Mouse (Mus musculus) midbrain, embryonic 15.5 days (tissue): ENCODE data around the gene H2afy2. TPM values are rescaled to one million over a fixed set of nuclear protein-coding genes. Genes with fewer than 3 reads are reported as not detected.

Experiments used
- ATAC-seq: fragments of 200-750 bp; cut with Nextera tagmentation; replicated peaks from 2 replicates; pipeline ENCODE4 v1.8.0; 2017; ENCODE audit warnings: moderate TSS enrichment
- H3K27ac ChIP-seq: fragments of 300-500 bp; sonication (generic); 2 replicates; pipeline ENCODE4 v1.5.1; 2015; ENCODE audit warnings: mild to moderate bottlenecking, inconsistent platforms
- H3K27me3 ChIP-seq: fragments of 300-500 bp; sonication (generic); replicated peaks from 2 replicates; pipeline ENCODE4 v1.6.1; 2015; ENCODE audit warnings: inconsistent platforms
- H3K36me3 ChIP-seq: fragments of 300-500 bp; sonication (generic); replicated peaks from 2 replicates; pipeline ENCODE4 v1.6.1; 2015; ENCODE audit warnings: inconsistent platforms
- H3K4me1 ChIP-seq: fragments of 300-500 bp; sonication (generic); 2 replicates; pipeline ENCODE4 v1.6.1; 2015; ENCODE audit warnings: inconsistent platforms
- H3K4me2 ChIP-seq: fragments of 300-500 bp; sonication (generic); 2 replicates; pipeline ENCODE4 v1.6.1; 2015; ENCODE audit warnings: inconsistent platforms, mild to moderate bottlenecking, moderate library complexity
- H3K4me3 ChIP-seq: fragments of 300-500 bp; sonication (generic); 2 replicates; pipeline ENCODE4 v1.5.1; 2015; ENCODE audit warnings: mild to moderate bottlenecking, inconsistent platforms
- H3K9ac ChIP-seq: fragments of 300-500 bp; sonication (generic); 2 replicates; pipeline ENCODE4 v1.6.1; 2015; ENCODE audit warnings: mild to moderate bottlenecking, inconsistent platforms
- H3K9me3 ChIP-seq: fragments of 300-500 bp; sonication (generic); 2 replicates; pipeline ENCODE4 v1.6.1; 2016; ENCODE audit warnings: inconsistent platforms
- WGBS: fragments of 180-500 bp; shearing (Covaris S2); methylation state at CpG from one replicate; pipeline ENCODE4 v1.1.7; 2015; ENCODE audit warnings: mixed read lengths; 5-methylcytosine and 5-hydroxymethylcytosine counted together
- polyA plus RNA-seq: library from polyadenylated mRNA; unstranded; fragments of >200 nt; fragmentation: Nextera tagmentation; extraction: Ambion mirVana; gene quantifications from 2 replicates; pipeline ENCODE4 v1.2.1, GENCODE M21; 2015

H2afy2 gene
- polyA plus RNA-seq, 1 experiment from 2014 or later, result 327 TPM

GRCm38 (mm10) chr10:61766806-61767205 is 17.1 kb downstream of the H2afy2 start:
- Histone ChIP-seq H3K9me3 (no peaks in the 10 kb centered on the region), H3K27ac (no peak overlapping the region), H3K9ac (no peak overlapping the region), H3K36me3 (no peaks in the 10 kb centered on the region), H3K27me3 (no peaks in the 10 kb centered on the region), H3K4me2 (no peak overlapping the region), H3K4me1 (peaks cover 26% of the 10 kb centered on the region), H3K4me3 (no peak overlapping the region)
- 69% methylated on average over 6 of the region's 6 CpGs for WGBS
- no peak for ATAC-seq

GRCm38 (mm10) chr10:61765558-61765957 is 18.4 kb downstream of the H2afy2 start:
- 11% methylated on average over 5 of the region's 5 CpGs for WGBS
- H3K4me1 ChIP-seq, result peaks cover 26% of the 10 kb centered on the region
- no peak overlapping the region for H3K9ac ChIP-seq
- no peak overlapping the region for H3K4me3 ChIP-seq
- no peaks in the 10 kb centered on the region for H3K36me3 ChIP-seq
- H3K27me3 ChIP-seq, result no peaks in the 10 kb centered on the region
- H3K9me3 ChIP-seq, result no peaks in the 10 kb centered on the region
- ATAC-seq, result no peak
- H3K4me2 ChIP-seq, result no peak overlapping the region
- H3K27ac ChIP-seq, result no peak overlapping the region

GRCm38 (mm10) chr10:61764689-61765088 is 19.3 kb downstream of the H2afy2 start:
- H3K36me3 ChIP-seq, result no peaks in the 10 kb centered on the region
- no peaks in the 10 kb centered on the region for H3K9me3 ChIP-seq
- ATAC-seq, result no peak
- WGBS, result 62% methylated on average over 8 of the region's 8 CpGs
- no peak overlapping the region for H3K4me3 ChIP-seq
- H3K27ac ChIP-seq, result 0 out of 2 replicates have a peak overlapping the region, but pooled peaks have one; percentile 38
- no peak overlapping the region for H3K4me2 ChIP-seq
- H3K4me1 ChIP-seq, result peaks cover 26% of the 10 kb centered on the region
- no peak overlapping the region for H3K9ac ChIP-seq
- H3K27me3 ChIP-seq, result no peaks in the 10 kb centered on the region

DNA sequence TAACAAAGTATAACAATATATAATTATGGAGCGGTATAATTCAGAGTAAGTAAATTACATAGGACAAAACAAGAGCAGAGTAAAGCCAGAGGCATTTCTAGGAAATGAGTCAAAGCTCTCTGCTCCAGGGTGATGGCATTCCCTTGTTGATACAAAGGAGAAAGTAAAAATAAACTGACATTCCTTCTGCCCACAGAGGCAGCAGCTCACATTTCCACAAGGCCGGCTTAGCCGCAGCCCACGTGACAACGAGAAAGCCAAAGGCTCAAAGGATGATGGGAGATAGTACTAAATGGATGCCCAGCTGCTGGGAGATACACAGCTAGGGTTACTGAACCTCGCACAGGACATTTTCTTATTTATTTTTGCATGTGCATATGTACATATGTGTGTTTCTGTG is 24.1 kb downstream of the H2afy2 start:
- H3K9ac ChIP-seq, result no peak overlapping the region
- 73% methylated on average over 6 of the region's 6 CpGs for WGBS
- peaks cover 4% of the 10 kb centered on the region for H3K4me1 ChIP-seq
- no peak overlapping the region for H3K27ac ChIP-seq
- H3K36me3 ChIP-seq, result peaks cover 14% of the 10 kb centered on the region
- no peaks in the 10 kb centered on the region for H3K9me3 ChIP-seq
- H3K27me3 ChIP-seq, result no peaks in the 10 kb centered on the region
- no peak overlapping the region for H3K4me3 ChIP-seq
- ATAC-seq, result no peak
- H3K4me2 ChIP-seq, result no peak overlapping the region

GRCm38 (mm10) chr10:61758904-61759303 is 25.0 kb downstream of the H2afy2 start:
- Histone ChIP-seq H3K4me3 (no peak overlapping the region), H3K27ac (no peak overlapping the region), H3K4me1 (no peaks in the 10 kb centered on the region; the same call in 1 of the 2 replicates), H3K9me3 (no peaks in the 10 kb centered on the region), H3K36me3 (peaks cover 14% of the 10 kb centered on the region), H3K27me3 (no peaks in the 10 kb centered on the region), H3K4me2 (no peak overlapping the region), H3K9ac (no peak overlapping the region)
- 89% methylated on average over 2 of the region's 2 CpGs for WGBS
- ATAC-seq, result no peak

GRCm38 (mm10) chr10:61757022-61757421 is 26.9 kb downstream of the H2afy2 start:
- H3K4me2 ChIP-seq, result no peak overlapping the region
- no peak overlapping the region for H3K9ac ChIP-seq
- H3K36me3 ChIP-seq, result peaks cover 31% of the 10 kb centered on the region
- H3K27me3 ChIP-seq, result no peaks in the 10 kb centered on the region
- no peaks in the 10 kb centered on the region for H3K9me3 ChIP-seq
- H3K4me3 ChIP-seq, result no peak overlapping the region
- WGBS, result 94% methylated on average over 14 of the region's 14 CpGs
- no peaks in the 10 kb centered on the region; the same call in 1 of the 2 replicates for H3K4me1 ChIP-seq
- no peak overlapping the region for H3K27ac ChIP-seq
- ATAC-seq, result no peak

GRCm38 (mm10) chr10:61753071-61753470 is 30.9 kb downstream of the H2afy2 start:
- Histone ChIP-seq H3K27me3 (no peaks in the 10 kb centered on the region), H3K9ac (no peak overlapping the region), H3K27ac (no peak overlapping the region), H3K4me1 (no peaks in the 10 kb centered on the region), H3K9me3 (no peaks in the 10 kb centered on the region), H3K4me3 (no peak overlapping the region), H3K36me3 (peaks cover 62% of the 10 kb centered on the region), H3K4me2 (no peak overlapping the region)
- WGBS, result 95% methylated on average over 23 of the region's 23 CpGs
- ATAC-seq, result no peak

DNA sequence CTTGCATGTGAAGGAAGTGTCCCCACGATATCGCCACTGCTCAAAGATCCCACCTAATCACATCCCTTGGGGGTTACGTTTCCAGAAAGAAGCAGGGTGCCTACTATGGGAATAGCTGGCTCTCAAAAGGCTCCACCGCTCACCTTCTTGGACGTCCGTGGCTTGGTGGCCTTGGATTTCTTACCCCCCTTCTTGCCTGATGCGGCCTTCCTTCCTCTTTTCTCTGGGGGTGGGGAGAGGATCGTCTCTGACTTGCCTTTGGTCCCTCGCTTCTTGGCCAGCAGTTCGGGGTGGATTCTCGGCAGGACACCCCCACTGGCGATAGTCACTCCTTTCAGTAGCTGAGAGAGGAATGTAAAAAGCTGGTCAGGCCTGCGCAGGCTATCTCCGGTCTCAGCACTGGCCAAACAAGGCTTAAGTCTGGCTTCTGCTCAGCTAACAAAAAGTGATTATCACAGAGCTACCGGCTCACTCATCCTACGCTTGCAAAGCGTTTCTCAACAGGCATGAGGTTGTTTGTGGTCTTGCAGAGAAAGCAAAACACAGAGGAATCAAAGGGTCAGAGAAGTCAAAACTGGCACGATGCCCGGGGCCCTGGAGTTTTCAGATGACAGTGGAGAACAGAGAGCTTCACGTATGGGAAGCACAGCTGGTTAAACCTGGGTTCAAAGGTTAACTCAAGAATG is 32.3 kb downstream of the H2afy2 start:
- no peaks in the 10 kb centered on the region for H3K9me3 ChIP-seq
- no peak overlapping the region for H3K9ac ChIP-seq
- no peaks in the 10 kb centered on the region for H3K27me3 ChIP-seq
- 86% methylated on average over 20 of the region's 20 CpGs for WGBS
- no peak overlapping the region for H3K4me3 ChIP-seq
- no peaks in the 10 kb centered on the region for H3K4me1 ChIP-seq
- H3K4me2 ChIP-seq, result no peak overlapping the region
- H3K27ac ChIP-seq, result no peak overlapping the region
- ATAC-seq, result no peak
- peaks cover 70% of the 10 kb centered on the region for H3K36me3 ChIP-seq

DNA sequence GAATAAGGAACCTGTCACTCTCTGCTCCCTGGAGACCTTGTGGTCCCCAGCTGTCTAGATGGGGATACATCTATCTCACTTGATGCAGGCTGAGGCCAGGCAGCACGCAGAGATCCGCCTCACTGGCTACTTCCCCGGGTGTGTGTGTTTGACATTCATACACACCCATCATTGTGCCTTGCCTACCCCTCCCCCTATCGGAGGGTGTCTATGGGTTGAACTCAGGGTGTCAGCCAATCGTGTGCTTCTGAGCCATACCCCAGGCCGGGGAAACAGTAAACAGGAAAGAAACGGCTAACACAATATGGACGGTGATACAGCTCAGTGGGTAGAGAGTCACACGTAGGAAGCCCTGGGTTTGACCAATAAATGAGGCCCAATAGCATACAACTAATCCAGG is 33.9 kb downstream of the H2afy2 start:
- Histone ChIP-seq H3K27me3 (no peaks in the 10 kb centered on the region), H3K27ac (no peak overlapping the region), H3K4me1 (no peaks in the 10 kb centered on the region), H3K4me2 (no peak overlapping the region), H3K36me3 (peaks cover 76% of the 10 kb centered on the region), H3K9me3 (no peaks in the 10 kb centered on the region), H3K9ac (no peak overlapping the region), H3K4me3 (no peak overlapping the region)
- no peak for ATAC-seq
- 91% methylated on average over 9 of the region's 9 CpGs for WGBS

GRCm38 (mm10) chr10:61747302-61747701 is 36.6 kb downstream of the H2afy2 start:
- 97% methylated on average over 13 of the region's 13 CpGs for WGBS
- no peak overlapping the region for H3K27ac ChIP-seq
- no peaks in the 10 kb centered on the region for H3K9me3 ChIP-seq
- no peak for ATAC-seq
- H3K27me3 ChIP-seq, result no peaks in the 10 kb centered on the region
- no peak overlapping the region for H3K4me3 ChIP-seq
- H3K9ac ChIP-seq, result no peak overlapping the region
- no peaks in the 10 kb centered on the region for H3K4me1 ChIP-seq
- no peak overlapping the region for H3K4me2 ChIP-seq
- peaks cover 85% of the 10 kb centered on the region for H3K36me3 ChIP-seq

GRCm38 (mm10) chr10:61745133-61745532 is 38.8 kb downstream of the H2afy2 start:
- no peak for ATAC-seq
- no peak overlapping the region for H3K27ac ChIP-seq
- H3K27me3 ChIP-seq, result no peaks in the 10 kb centered on the region
- H3K4me1 ChIP-seq, result no peaks in the 10 kb centered on the region
- no peak overlapping the region for H3K4me3 ChIP-seq
- peaks cover 87% of the 10 kb centered on the region for H3K36me3 ChIP-seq
- no peak overlapping the region for H3K4me2 ChIP-seq
- no peak overlapping the region for H3K9ac ChIP-seq
- 95% methylated on average over 4 of the region's 4 CpGs for WGBS
- H3K9me3 ChIP-seq, result no peaks in the 10 kb centered on the region

DNA sequence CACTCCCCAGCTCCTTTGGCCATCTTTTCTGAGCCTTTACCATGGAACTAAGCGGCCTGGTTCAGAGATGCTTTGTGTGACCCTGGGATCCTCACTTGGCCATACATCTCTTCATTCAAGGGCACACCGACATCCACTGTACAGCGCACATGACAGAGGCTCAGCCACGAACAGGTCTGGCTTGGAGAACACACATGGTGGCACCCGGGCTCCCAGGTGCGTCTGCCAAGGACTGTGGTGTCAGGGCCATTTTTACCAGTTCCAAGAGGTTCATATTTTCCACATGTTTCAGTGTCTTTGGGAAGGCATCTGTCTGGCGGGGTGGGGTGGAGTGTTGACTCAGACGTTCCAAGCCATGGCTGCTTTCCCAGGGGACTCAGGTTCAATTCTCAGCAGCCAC is 41.6 kb downstream of the H2afy2 start:
- no peak overlapping the region for H3K4me3 ChIP-seq
- no peak for ATAC-seq
- no peak overlapping the region for H3K9ac ChIP-seq
- 97% methylated on average over 8 of the region's 8 CpGs for WGBS
- no peak overlapping the region for H3K4me2 ChIP-seq
- H3K9me3 ChIP-seq, result no peaks in the 10 kb centered on the region
- no peaks in the 10 kb centered on the region for H3K4me1 ChIP-seq
- H3K36me3 ChIP-seq, result peaks cover 89% of the 10 kb centered on the region
- H3K27me3 ChIP-seq, result no peaks in the 10 kb centered on the region
- no peak overlapping the region for H3K27ac ChIP-seq

DNA sequence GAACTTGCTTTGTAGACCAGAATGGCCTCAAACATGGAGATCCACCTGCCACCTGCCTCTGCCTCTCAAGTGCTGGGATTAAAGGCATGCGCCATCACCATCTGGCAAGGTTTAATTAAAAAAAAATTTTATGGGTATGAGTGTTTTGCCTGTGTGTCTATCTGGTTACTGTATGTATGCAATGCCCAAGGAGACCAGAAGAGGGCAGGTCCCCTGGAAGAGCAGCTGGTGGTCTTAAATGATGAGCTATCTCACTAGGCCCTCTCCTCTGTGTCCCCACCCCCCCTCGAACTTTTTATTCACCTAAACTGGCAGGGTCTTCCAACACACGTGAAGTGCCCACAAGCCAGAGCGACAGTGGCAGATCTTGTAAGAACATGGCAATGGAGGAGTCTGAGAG is 42.1 kb downstream of the H2afy2 start:
- H3K9ac ChIP-seq, result no peak overlapping the region
- ATAC-seq, result no peak
- H3K27me3 ChIP-seq, result no peaks in the 10 kb centered on the region
- WGBS, result 89% methylated on average over 4 of the region's 4 CpGs
- no peaks in the 10 kb centered on the region for H3K4me1 ChIP-seq
- H3K36me3 ChIP-seq, result peaks cover 86% of the 10 kb centered on the region
- no peak overlapping the region for H3K4me2 ChIP-seq
- no peak overlapping the region for H3K27ac ChIP-seq
- no peaks in the 10 kb centered on the region for H3K9me3 ChIP-seq
- no peak overlapping the region for H3K4me3 ChIP-seq
